Mouse (Mus musculus) frontal cortex, adult 2 months (tissue): ENCODE results near the gene Yars2. TPM values are rescaled to one million over a fixed set of nuclear protein-coding genes. Genes with fewer than 3 reads are reported as not detected.
"Not testable (repeated sequence)": the region's sequence is repeated elsewhere in the genome, so short reads cannot be mapped to it uniquely, and the experiment has no call there.

ENCODE experiments used
- DNase-seq, 2 experiments: peaks; one replicate each; pipeline ENCODE4 v3.0.0; 2022; ENCODE audit warnings: low spot score in 1 of 2; ENCODE audit errors: extremely low spot score in 1 of 2
- polyA plus RNA-seq: library from polyadenylated mRNA; depleted of rRNA; stranded (reverse); fragments of >200 nt; gene quantifications from 2 replicates; pipeline ENCODE4 v1.2.3, GENCODE M21; 2012; rRNA removed

The Yars2 gene
- polyA plus RNA-seq: 18.7 and 19.0 TPM in 2 replicates

GRCm38 (mm10) chr16:16302369-16303137, at the start of gene Yars2:
Gene Yars2, plus strand, starts transcription at chr16:16302965.
- DNase-seq: peak; percentile 88 to 96

- DNase-seq: no peak
Observed at GRCm38 (mm10) chr16:16253326-16254074, 49.3 kb upstream of the Yars2 start.

- no peak for DNase-seq
Observed at GRCm38 (mm10) chr16:16255217-16255616, 47.5 kb upstream of the Yars2 start.

- DNase-seq: no peak
Observed at GRCm38 (mm10) chr16:16255874-16256273, 46.9 kb upstream of the Yars2 start.

GRCm38 (mm10) chr16:16256672-16257071, 46.1 kb upstream of the Yars2 start:
- DNase-seq: no peak

- DNase-seq: no peak
Observed at GRCm38 (mm10) chr16:16260882-16261281, 41.9 kb upstream of the Yars2 start.

- no peak for DNase-seq
Observed at GRCm38 (mm10) chr16:16261481-16261880, 41.3 kb upstream of the Yars2 start.

- no peak for DNase-seq
Observed at GRCm38 (mm10) chr16:16262436-16262835, 40.3 kb upstream of the Yars2 start.

GRCm38 (mm10) chr16:16272978-16273377, 29.8 kb upstream of the Yars2 start:
- no peak for DNase-seq

- DNase-seq: no peak
Observed at GRCm38 (mm10) chr16:16273752-16274151, 29.0 kb upstream of the Yars2 start.

GRCm38 (mm10) chr16:16303138-16303827, 518 bp downstream of the Yars2 start:
- peak in 1 of 2 experiments; percentile 23 for DNase-seq

- DNase-seq: no peak
Observed at GRCm38 (mm10) chr16:16303888-16304287, 1.1 kb downstream of the Yars2 start.

- no peak for DNase-seq
Observed at GRCm38 (mm10) chr16:16311319-16311718, 8.6 kb downstream of the Yars2 start.

GRCm38 (mm10) chr16:16325775-16326336, 23.1 kb downstream of the Yars2 start:
- no peak for DNase-seq

- no peak for DNase-seq
Observed at GRCm38 (mm10) chr16:16346420-16346819, 43.7 kb downstream of the Yars2 start.

- DNase-seq: no peak
Observed at GRCm38 (mm10) chr16:16357908-16358307, 55.1 kb downstream of the Yars2 start.

- DNase-seq: peak; percentile 77 to 92
Observed at GRCm38 (mm10) chr16:16358481-16359100, 55.8 kb downstream of the Yars2 start, which contains the start of gene Dnm1l. Gene Dnm1l, minus strand, starts transcription at chr16:16358959.

GRCm38 (mm10) chr16:16359101-16359482, 56.3 kb downstream of the Yars2 start:
- not testable (repeated sequence) for DNase-seq
